Mouse (Mus musculus): ENCODE results near the gene Abhd11.

Gene Abhd11

GRCm38 (mm10) chr5:134986298-134987268 is 22.4 kb upstream of the Abhd11 start:
- peak; percentile 42 for DNase-seq

GRCm38 (mm10) chr5:134989166-134989565 is 19.8 kb upstream of the Abhd11 start:
- no peak for DNase-seq

GRCm38 (mm10) chr5:134989741-134990140 is 19.2 kb upstream of the Abhd11 start:
- DNase-seq: no peak

GRCm38 (mm10) chr5:134992566-134992965 is 16.4 kb upstream of the Abhd11 start:
- no peak for DNase-seq

- DNase-seq: no peak
These were observed 10.6 kb upstream of the Abhd11 start for GRCm38 (mm10) chr5:134998359-134998758.

- DNase-seq: no peak
These were observed 9.2 kb upstream of the Abhd11 start for GRCm38 (mm10) chr5:134999797-135000196.

- no peak for DNase-seq
These were observed 8.2 kb upstream of the Abhd11 start for GRCm38 (mm10) chr5:135000751-135001150.

- peak; percentile 87 for DNase-seq
These were observed 7.6 kb upstream of the Abhd11 start for GRCm38 (mm10) chr5:135001309-135001708.

GRCm38 (mm10) chr5:135002151-135002550 is 6.8 kb upstream of the Abhd11 start:
- DNase-seq: no peak

- no peak for DNase-seq
These were observed 965 bp upstream of the Abhd11 start for GRCm38 (mm10) chr5:135007802-135008571.

GRCm38 (mm10) chr5:135009590-135010319 is 803 bp downstream of the Abhd11 start:
- DNase-seq: peak; percentile 91

- no peak for DNase-seq
These were observed 1.4 kb downstream of the Abhd11 start for GRCm38 (mm10) chr5:135010320-135010709.

- no peak for DNase-seq
These were observed 2.1 kb downstream of the Abhd11 start for GRCm38 (mm10) chr5:135010841-135011743.

GRCm38 (mm10) chr5:135011809-135012613 is 3.1 kb downstream of the Abhd11 start:
- no peak for DNase-seq

GRCm38 (mm10) chr5:135012671-135013441 is 3.9 kb downstream of the Abhd11 start:
- DNase-seq: peak; percentile 80

GRCm38 (mm10) chr5:135015497-135015896 is 6.5 kb downstream of the Abhd11 start:
- peak; percentile 88 for DNase-seq

GRCm38 (mm10) chr5:135016224-135016759 is 7.3 kb downstream of the Abhd11 start:
- no peak for DNase-seq

- DNase-seq: no peak
These were observed 12.9 kb downstream of the Abhd11 start for GRCm38 (mm10) chr5:135021814-135022213.

- peak; percentile 93 for DNase-seq
These were observed 14.6 kb downstream of the Abhd11 start, which contains the start of gene Stx1a for GRCm38 (mm10) chr5:135023344-135024173. Gene Stx1a, plus strand, starts transcription at chr5:135023482.
